Mouse (Mus musculus) splenic B cell, adult 2 months (primary cell): ENCODE measurements at regions not wholly inside any gene's neighbourhood (a gene's known extent, or its start where the extent isn't known, plus 50 kb on each side); places are given as distances from the start of the nearest gene placed in this dataset.

Experiments
- DNase-seq: peaks from one replicate; pipeline ENCODE4 v3.0.0-alpha.2; 2011; ENCODE audit warnings: low read depth, low spot score
- H3K27me3 ChIP-seq: 2 replicates; pipeline ENCODE4 v1.6.1; 2012; ENCODE audit warnings: mild to moderate bottlenecking, low read length, moderate library complexity, mixed read lengths; ENCODE audit not compliant: control insufficient read depth, poor library complexity, insufficient read depth, severe bottlenecking
- H3K36me3 ChIP-seq: 2 replicates; pipeline ENCODE4 v1.6.1; 2012; ENCODE audit warnings: mild to moderate bottlenecking, low read length, moderate library complexity, mixed read lengths; ENCODE audit not compliant: control insufficient read depth, poor library complexity, insufficient read depth, severe bottlenecking

DNA sequence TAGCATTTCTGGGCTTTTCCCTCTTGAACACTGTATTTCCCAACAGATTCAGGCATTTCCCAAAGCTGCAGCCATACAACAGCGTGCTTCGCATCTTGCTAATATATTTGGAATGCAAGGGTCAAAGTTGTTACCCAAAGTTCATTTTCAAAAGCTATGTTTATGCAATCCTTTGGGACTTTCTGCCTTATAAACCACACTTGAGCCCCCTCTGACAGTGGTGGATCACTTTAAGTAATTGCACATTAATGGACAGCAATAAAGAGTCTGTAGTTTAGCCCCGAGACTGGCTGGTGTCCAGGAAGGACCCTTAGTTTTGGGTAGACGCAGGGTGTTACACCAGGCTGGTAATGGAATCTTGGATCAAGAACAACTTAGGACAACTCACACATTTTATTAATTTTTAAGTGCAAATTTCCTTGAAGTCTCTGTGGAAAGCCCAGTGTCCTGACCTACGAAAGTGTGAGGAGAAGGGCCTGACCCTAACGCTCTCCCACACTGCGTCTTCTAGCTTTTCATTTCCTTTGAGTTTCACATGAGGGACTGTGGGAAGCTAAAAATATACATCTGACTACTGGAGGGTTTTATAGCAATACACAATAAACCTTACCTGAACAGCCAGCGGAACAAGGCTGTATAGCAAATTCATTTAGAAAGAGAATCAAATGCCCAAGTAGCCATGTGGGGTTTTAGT lies 185.0 kb upstream of the Cnr1 start:
- H3K27me3 ChIP-seq, result no peaks in the 10 kb centered on the region
- no peaks in the 10 kb centered on the region for H3K36me3 ChIP-seq
- no peak for DNase-seq

DNA sequence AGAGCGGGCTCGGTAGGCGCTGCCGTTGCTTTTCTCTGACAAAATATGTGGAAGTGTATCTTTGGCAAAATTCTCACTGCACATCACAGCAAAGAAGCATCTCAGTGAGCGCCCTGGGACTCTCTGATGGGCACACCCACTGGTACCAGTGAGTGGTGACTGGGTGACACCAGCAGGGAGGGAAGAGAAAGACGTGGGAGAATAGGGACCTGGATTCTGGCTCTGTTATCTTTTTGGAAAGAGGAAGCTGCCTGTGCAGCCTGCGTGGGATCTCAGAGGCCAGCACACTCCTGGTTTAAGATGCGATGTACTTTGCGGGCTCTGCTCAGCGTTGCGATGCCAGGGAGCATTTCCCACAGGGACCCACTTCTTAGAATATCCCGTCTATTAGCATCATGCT lies 183.4 kb upstream of the Cnr1 start:
- no peaks in the 10 kb centered on the region for H3K36me3 ChIP-seq
- no peak for DNase-seq
- no peaks in the 10 kb centered on the region for H3K27me3 ChIP-seq

GRCm38 (mm10) chr4:33745180-33745579 lies 179.2 kb upstream of the Cnr1 start:
- DNase-seq, result no peak
- no peaks in the 10 kb centered on the region for H3K36me3 ChIP-seq
- no peaks in the 10 kb centered on the region for H3K27me3 ChIP-seq

DNA sequence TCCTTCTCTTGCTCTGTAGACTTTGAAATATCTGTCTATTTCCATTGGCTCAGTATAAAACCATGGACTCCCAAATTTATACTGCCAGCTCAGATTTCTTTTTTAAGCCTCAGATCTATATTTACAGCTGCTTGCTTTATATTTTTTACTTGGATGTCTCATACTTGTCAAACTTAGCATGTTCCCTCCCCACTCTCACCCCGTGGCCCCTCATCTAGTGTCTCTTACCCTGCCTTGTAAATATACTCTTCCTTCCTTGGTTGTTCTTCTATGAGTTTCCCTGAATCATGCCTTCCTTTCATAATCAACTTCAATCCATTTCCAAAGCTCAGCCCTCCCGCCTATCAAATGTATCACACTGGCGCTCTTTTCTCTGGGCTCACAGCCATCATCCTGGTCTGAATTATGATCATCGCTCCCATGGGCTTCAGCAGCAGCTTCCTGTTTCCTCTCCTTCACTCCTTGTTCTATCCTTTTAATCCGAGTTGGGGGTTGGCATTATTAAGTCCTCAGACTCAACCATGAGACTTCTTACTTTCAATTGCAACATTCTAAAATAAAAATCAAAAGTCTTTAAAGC lies 177.0 kb upstream of the Cnr1 start:
- no peaks in the 10 kb centered on the region for H3K36me3 ChIP-seq
- no peaks in the 10 kb centered on the region for H3K27me3 ChIP-seq
- no peak for DNase-seq

DNA sequence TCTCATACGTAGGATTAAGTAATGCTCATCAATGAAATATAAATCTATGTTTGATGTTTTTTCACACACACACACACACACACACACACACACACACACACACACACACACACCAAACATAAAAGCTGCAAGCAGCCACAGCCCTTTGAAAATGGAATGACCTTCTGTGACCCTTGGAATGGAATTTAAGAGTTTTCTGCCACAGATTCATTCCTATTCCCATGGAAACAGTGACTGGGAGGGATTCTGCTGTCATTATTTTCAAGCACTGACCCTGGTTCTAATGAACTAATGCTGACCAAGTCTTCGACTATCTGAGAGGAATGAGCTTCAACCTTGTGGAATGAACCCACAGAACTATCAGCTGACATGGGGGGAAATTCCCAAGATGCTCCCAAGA lies 156.7 kb upstream of the Cnr1 start:
- Histone ChIP-seq H3K27me3 (no peaks in the 10 kb centered on the region), H3K36me3 (no peaks in the 10 kb centered on the region)
- no peak for DNase-seq

DNA sequence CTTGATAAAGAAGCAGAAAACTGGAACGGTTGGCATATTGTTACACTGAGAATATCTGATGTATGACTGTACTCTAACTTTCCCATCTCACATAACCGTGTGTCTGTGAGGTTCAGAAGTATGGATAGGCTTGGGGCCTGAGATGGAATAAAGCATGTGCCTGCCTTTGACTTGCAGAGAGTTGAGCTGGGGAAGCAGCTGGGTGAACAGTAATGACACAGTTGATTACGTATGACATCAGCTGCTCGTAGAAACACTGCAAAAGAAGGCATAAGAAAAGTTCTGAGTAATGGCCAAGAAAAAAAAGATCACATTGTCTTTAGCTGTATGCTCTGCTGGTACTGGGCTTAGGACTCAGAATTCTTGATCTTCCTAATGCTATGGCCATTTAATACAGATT lies 138.4 kb upstream of the Cnr1 start:
- Histone ChIP-seq H3K36me3 (no peaks in the 10 kb centered on the region), H3K27me3 (no peaks in the 10 kb centered on the region)
- no peak for DNase-seq

GRCm38 (mm10) chr4:33786958-33787357 lies 137.4 kb upstream of the Cnr1 start:
- no peak for DNase-seq
- Histone ChIP-seq H3K36me3 (no peaks in the 10 kb centered on the region), H3K27me3 (no peaks in the 10 kb centered on the region)

GRCm38 (mm10) chr4:33793398-33793797 lies 131.0 kb upstream of the Cnr1 start:
- no peak for DNase-seq
- Histone ChIP-seq H3K27me3 (no peaks in the 10 kb centered on the region), H3K36me3 (no peaks in the 10 kb centered on the region)

- no peak for DNase-seq
- Histone ChIP-seq H3K36me3 (no peaks in the 10 kb centered on the region), H3K27me3 (no peaks in the 10 kb centered on the region)
Observed at GRCm38 (mm10) chr4:33795461-33795860, 128.9 kb upstream of the Cnr1 start.

DNA sequence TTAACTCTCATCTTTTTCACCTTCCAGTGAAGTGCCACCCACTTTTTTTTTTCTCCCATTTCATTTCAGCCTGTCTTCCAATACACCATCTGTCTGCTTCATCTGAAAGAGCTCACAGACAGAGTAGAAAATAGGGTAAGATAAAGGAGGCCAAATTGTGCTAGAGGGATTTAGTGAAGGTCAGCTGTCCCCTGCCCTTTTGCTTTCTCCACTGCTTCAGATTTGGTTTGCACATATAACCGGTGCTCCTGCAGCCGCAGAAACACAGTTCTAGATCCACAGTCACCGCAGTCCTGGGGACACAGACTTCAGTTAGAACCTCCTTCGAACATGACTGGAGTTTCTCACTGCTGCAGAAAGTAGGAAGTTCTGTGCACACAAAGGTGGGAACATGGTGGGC lies 126.4 kb upstream of the Cnr1 start:
- H3K36me3 ChIP-seq, result no peaks in the 10 kb centered on the region
- H3K27me3 ChIP-seq, result no peaks in the 10 kb centered on the region
- DNase-seq, result no peak

DNA sequence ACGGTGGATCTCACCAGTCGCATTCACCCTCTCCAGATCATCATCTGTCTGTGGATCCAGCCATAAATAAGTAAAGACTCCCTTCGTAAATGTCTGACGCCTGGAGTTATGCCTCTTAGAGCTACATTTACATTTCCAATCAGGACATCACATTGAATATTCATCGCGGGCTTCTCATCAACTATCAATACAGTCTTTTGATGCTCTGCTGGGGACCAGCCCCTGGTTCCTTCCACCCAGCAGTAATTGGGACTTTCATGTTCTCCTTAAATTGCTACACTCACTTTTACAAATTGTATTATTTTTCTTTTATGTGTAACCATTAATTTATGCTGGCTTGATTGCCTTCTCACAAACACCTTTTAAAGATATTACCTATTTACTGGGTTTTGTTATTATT lies 125.7 kb upstream of the Cnr1 start:
- no peaks in the 10 kb centered on the region for H3K27me3 ChIP-seq
- H3K36me3 ChIP-seq, result no peaks in the 10 kb centered on the region
- DNase-seq, result no peak

DNA sequence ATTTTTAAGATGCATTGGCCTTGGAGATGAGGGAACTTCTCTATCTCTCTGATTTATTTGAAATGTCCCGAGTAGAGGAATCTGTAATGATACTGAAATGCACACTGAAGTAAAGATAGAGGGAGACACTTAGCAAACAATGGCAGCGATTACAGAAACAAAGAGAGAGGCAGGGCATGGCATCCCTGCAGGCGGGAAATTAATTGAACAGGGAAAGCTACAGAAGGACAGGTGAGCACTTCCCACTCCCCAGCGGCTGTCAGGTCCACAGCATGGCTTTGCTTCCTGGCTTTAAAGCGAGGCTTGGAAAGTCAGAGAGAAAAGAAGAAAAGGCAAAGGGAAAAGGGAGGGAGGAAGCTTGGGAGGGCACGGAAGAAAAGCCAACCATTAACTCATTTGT lies 125.3 kb upstream of the Cnr1 start:
- no peaks in the 10 kb centered on the region for H3K27me3 ChIP-seq

DNA sequence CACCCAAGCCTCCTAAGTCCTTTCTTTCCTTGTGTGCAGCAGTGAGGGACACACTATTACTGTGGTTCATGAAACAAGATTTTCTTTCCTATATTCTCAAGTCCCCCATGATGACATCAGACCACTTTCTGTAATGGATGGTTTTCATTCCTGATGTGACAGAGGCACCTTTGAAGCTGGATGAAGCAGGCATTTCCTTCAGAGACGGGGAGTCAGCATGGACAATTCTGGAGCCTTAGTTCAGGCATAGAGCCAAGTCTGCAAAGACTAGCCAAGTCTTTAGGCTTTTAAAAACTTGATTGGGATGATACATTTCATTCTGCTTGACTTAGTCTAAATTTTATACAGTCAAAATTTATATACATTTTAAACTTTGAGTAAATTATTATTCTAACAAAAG lies 124.6 kb upstream of the Cnr1 start:
- H3K36me3 ChIP-seq, result no peaks in the 10 kb centered on the region

More for the DNA sequence above, 125.3 kb upstream of the Cnr1 start:
- DNase-seq, result no peak
- no peaks in the 10 kb centered on the region for H3K36me3 ChIP-seq

GRCm38 (mm10) chr4:33812338-33812737 lies 112.1 kb upstream of the Cnr1 start:
- no peaks in the 10 kb centered on the region for H3K36me3 ChIP-seq
- no peaks in the 10 kb centered on the region for H3K27me3 ChIP-seq
- DNase-seq, result no peak

More for the DNA sequence above, 124.6 kb upstream of the Cnr1 start:
- no peak for DNase-seq
- H3K27me3 ChIP-seq, result no peaks in the 10 kb centered on the region

DNA sequence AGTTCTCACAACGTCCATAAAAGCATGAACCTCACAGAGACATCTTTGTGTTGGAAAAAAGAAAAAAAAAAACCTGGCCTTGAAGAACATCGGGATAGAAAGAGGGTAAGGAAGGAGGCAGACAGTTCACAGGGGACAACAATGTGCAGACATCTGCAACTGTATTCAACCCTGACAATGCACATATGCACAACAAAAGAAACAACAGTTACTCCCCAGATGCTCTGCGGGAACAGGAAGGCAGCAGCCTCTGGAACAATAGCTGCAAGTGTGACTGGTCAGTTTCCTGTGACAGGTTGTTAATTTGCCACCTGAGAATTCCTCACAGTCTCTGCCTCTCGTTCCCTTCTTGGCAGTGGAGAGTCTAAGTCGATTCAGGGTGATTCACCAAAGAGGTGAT lies 100.5 kb upstream of the Cnr1 start:
- Histone ChIP-seq H3K36me3 (no peaks in the 10 kb centered on the region), H3K27me3 (no peaks in the 10 kb centered on the region)
- no peak for DNase-seq

DNA sequence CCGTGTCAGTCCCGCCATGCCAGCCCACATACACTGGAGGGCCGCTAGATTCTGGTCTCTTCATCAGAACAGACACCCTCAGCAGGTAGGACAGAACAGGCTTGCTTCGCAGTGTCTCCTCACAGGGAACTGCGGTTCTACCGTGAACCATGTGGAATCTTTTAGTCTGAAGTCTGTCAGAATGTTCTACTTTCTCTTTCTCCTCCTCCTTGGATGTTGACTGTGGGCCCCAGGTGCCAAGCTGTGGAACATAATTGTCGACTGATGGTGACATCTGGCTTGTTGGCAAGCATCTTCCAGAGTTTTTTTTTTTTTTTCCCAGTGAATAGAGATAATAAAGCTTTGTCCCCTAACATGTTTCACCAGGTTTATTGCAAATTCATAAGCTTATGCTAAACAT lies 91.3 kb upstream of the Cnr1 start:
- Histone ChIP-seq H3K36me3 (no peaks in the 10 kb centered on the region), H3K27me3 (no peaks in the 10 kb centered on the region)
- no peak for DNase-seq
